Mouse (Mus musculus) neural tube, embryonic 14.5 days (tissue): ENCODE results near the gene Oser1. TPM values are rescaled to one million over a fixed set of nuclear protein-coding genes. Genes with fewer than 3 reads are reported as not detected.
"Not testable (repeated sequence)": the region's sequence is repeated elsewhere in the genome, so short reads cannot be mapped to it uniquely, and the experiment has no call there.

ENCODE experiments used
- ATAC-seq: fragments of 200-750 bp; cut with Nextera tagmentation; 2 replicates; pipeline ENCODE4 v1.8.0; 2017; ENCODE audit warnings: low read depth, mild to moderate bottlenecking, moderate TSS enrichment, moderate library complexity
- H3K27ac ChIP-seq: fragments of 300-500 bp; sonication (generic); 2 replicates; pipeline ENCODE4 v1.5.1; 2014; ENCODE audit warnings: low read depth, mild to moderate bottlenecking, control low read depth, low read length, moderate library complexity, mixed read lengths
- H3K27me3 ChIP-seq: fragments of 300-500 bp; sonication (generic); 2 replicates; pipeline ENCODE4 v1.6.1; 2014; ENCODE audit warnings: low read length; ENCODE audit not compliant: control insufficient read depth, insufficient read depth
- H3K36me3 ChIP-seq: fragments of 300-500 bp; sonication (generic); 2 replicates; pipeline ENCODE4 v1.6.1; 2014; ENCODE audit warnings: low read length, mixed read lengths; ENCODE audit not compliant: control insufficient read depth, insufficient read depth
- H3K4me1 ChIP-seq: fragments of 300-500 bp; sonication (generic); 2 replicates; pipeline ENCODE4 v1.6.1; 2014; ENCODE audit warnings: low read length; ENCODE audit not compliant: control insufficient read depth, insufficient read depth
- H3K4me2 ChIP-seq: fragments of 300-500 bp; sonication (generic); 2 replicates; pipeline ENCODE4 v1.6.1; 2014; ENCODE audit warnings: mild to moderate bottlenecking, low read depth, low read length, control low read depth
- H3K4me3 ChIP-seq: fragments of 300-500 bp; sonication (generic); 2 replicates; pipeline ENCODE4 v1.5.1; 2014; ENCODE audit warnings: low read depth, low read length, control low read depth, mixed read lengths
- H3K9ac ChIP-seq: fragments of 300-500 bp; sonication (generic); replicated peaks from 2 replicates; pipeline ENCODE4 v1.6.1; 2014; ENCODE audit warnings: low read depth, mild to moderate bottlenecking, control low read depth, low read length, mixed read lengths
- H3K9me3 ChIP-seq: fragments of 300-500 bp; sonication (generic); 2 replicates; pipeline ENCODE4 v1.6.1; 2016; ENCODE audit warnings: low read length; ENCODE audit not compliant: control insufficient read depth
- WGBS: fragments of 180-500 bp; shearing (Covaris S2); extraction: QIAGEN DNeasy Blood & Tissue Kit; methylation state at CpG from one replicate; pipeline ENCODE4 v1.1.7; 2014; 5-methylcytosine and 5-hydroxymethylcytosine counted together
- polyA plus RNA-seq: library from polyadenylated mRNA; unstranded; fragments of >200 nt; fragmentation: Nextera tagmentation; extraction: Ambion mirVana; gene quantifications from 2 replicates; pipeline ENCODE4 v1.2.1, GENCODE M21; 2014

Oser1 gene
- polyA plus RNA-seq, 1 experiment from 2014 or later: 78.9 TPM

GRCm38 (mm10) chr2:163463998-163464397, 39.5 kb upstream of the Oser1 start:
- no peak overlapping the region for H3K9ac ChIP-seq
- no peaks in the 10 kb centered on the region for H3K9me3 ChIP-seq
- WGBS: 81% methylated on average over 4 of the region's 4 CpGs
- no peak overlapping the region for H3K27ac ChIP-seq
- H3K4me2 ChIP-seq: no peak overlapping the region
- no peak overlapping the region for H3K4me3 ChIP-seq
- no peaks in the 10 kb centered on the region for H3K27me3 ChIP-seq
- ATAC-seq: no peak
- H3K4me1 ChIP-seq: no peaks in the 10 kb centered on the region
- peaks cover 19% of the 10 kb centered on the region for H3K36me3 ChIP-seq

- no peak overlapping the region for H3K27ac ChIP-seq
- H3K4me3 ChIP-seq: no peak overlapping the region
- no peak overlapping the region for H3K9ac ChIP-seq
- ATAC-seq: no peak
- WGBS: 66% methylated on average over 10 of the region's 10 CpGs
- no peak overlapping the region for H3K4me2 ChIP-seq
- H3K27me3 ChIP-seq: no peaks in the 10 kb centered on the region
- H3K4me1 ChIP-seq: no peaks in the 10 kb centered on the region
- peaks cover 13% of the 10 kb centered on the region for H3K36me3 ChIP-seq
- no peaks in the 10 kb centered on the region for H3K9me3 ChIP-seq
These were observed 38.8 kb upstream of the Oser1 start for GRCm38 (mm10) chr2:163463251-163463769.

GRCm38 (mm10) chr2:163462801-163463200, 38.3 kb upstream of the Oser1 start:
- WGBS: 84% methylated on average over 11 of the region's 11 CpGs
- H3K9me3 ChIP-seq: no peaks in the 10 kb centered on the region
- H3K4me1 ChIP-seq: no peaks in the 10 kb centered on the region
- H3K27ac ChIP-seq: no peak overlapping the region
- no peak overlapping the region for H3K4me3 ChIP-seq
- peaks cover 8% of the 10 kb centered on the region for H3K36me3 ChIP-seq
- no peak overlapping the region for H3K4me2 ChIP-seq
- no peak overlapping the region for H3K9ac ChIP-seq
- H3K27me3 ChIP-seq: no peaks in the 10 kb centered on the region
- ATAC-seq: no peak

- no peaks in the 10 kb centered on the region for H3K9me3 ChIP-seq
- WGBS: 85% methylated on average over 5 of the region's 5 CpGs
- no peak overlapping the region for H3K9ac ChIP-seq
- H3K4me3 ChIP-seq: no peak overlapping the region
- H3K27ac ChIP-seq: no peak overlapping the region
- no peak for ATAC-seq
- no peaks in the 10 kb centered on the region for H3K27me3 ChIP-seq
- H3K36me3 ChIP-seq: peaks cover 8% of the 10 kb centered on the region
- no peak overlapping the region for H3K4me2 ChIP-seq
- H3K4me1 ChIP-seq: no peaks in the 10 kb centered on the region
These were observed 37.9 kb upstream of the Oser1 start for GRCm38 (mm10) chr2:163462386-163462785.

GRCm38 (mm10) chr2:163461307-163461706, 36.8 kb upstream of the Oser1 start:
- not testable (repeated sequence) for H3K36me3 ChIP-seq, H3K27me3 ChIP-seq, H3K9me3 ChIP-seq, H3K9ac ChIP-seq, H3K4me1 ChIP-seq, H3K4me2 ChIP-seq, H3K27ac ChIP-seq, ATAC-seq, H3K4me3 ChIP-seq
- 93% methylated on average over 8 of the region's 9 CpGs for WGBS

- no peak for ATAC-seq
- H3K9ac ChIP-seq: no peak overlapping the region
- no peaks in the 10 kb centered on the region for H3K4me1 ChIP-seq
- no peaks in the 10 kb centered on the region for H3K9me3 ChIP-seq
- no peak overlapping the region for H3K27ac ChIP-seq
- H3K36me3 ChIP-seq: no peaks in the 10 kb centered on the region
- no peaks in the 10 kb centered on the region for H3K27me3 ChIP-seq
- no peak overlapping the region for H3K4me3 ChIP-seq
- H3K4me2 ChIP-seq: no peak overlapping the region
- 91% methylated on average over 8 of the region's 8 CpGs for WGBS
These were observed 36.1 kb upstream of the Oser1 start for GRCm38 (mm10) chr2:163460622-163461021.

GRCm38 (mm10) chr2:163459380-163459779, 34.9 kb upstream of the Oser1 start:
- H3K4me2 ChIP-seq: peak overlapping the region; percentile 27; the same call in 1 of the 2 replicates
- no peak overlapping the region for H3K4me3 ChIP-seq
- peak overlapping the region; percentile 28; the same call in 1 of the 2 replicates for H3K9ac ChIP-seq
- H3K4me1 ChIP-seq: no peaks in the 10 kb centered on the region
- H3K27ac ChIP-seq: peak overlapping the region; percentile 28; the same call in 1 of the 2 replicates
- no peaks in the 10 kb centered on the region for H3K9me3 ChIP-seq
- WGBS: 39% methylated on average over 10 of the region's 10 CpGs
- no peaks in the 10 kb centered on the region for H3K27me3 ChIP-seq
- peak; percentile 47; the same call in 1 of the 2 replicates for ATAC-seq
- H3K36me3 ChIP-seq: no peaks in the 10 kb centered on the region; the same call in 1 of the 2 replicates

- peak; percentile 26; the same call in 1 of the 2 replicates for ATAC-seq
- no peak overlapping the region; the same call in 1 of the 2 replicates for H3K27ac ChIP-seq
These were observed 34.2 kb upstream of the Oser1 start for GRCm38 (mm10) chr2:163458539-163459265.

GRCm38 (mm10) chr2:163453378-163453777, 28.9 kb upstream of the Oser1 start:
- WGBS: 90% methylated on average over 13 of the region's 13 CpGs
- Histone ChIP-seq H3K4me1 (no peaks in the 10 kb centered on the region), H3K4me2 (no peak overlapping the region), H3K4me3 (no peak overlapping the region), H3K27ac (no peak overlapping the region), H3K36me3 (peaks cover 11% of the 10 kb centered on the region), H3K9me3 (no peaks in the 10 kb centered on the region), H3K9ac (no peak overlapping the region), H3K27me3 (no peaks in the 10 kb centered on the region)
- ATAC-seq: no peak

More at GRCm38 (mm10) chr2:163458539-163459265, 34.2 kb upstream of the Oser1 start:
- no peak overlapping the region for H3K4me3 ChIP-seq
- H3K36me3 ChIP-seq: no peaks in the 10 kb centered on the region; the same call in 1 of the 2 replicates
- no peaks in the 10 kb centered on the region for H3K9me3 ChIP-seq
- H3K27me3 ChIP-seq: no peaks in the 10 kb centered on the region
- 55% methylated on average over 27 of the region's 27 CpGs for WGBS
- peak overlapping the region; percentile 28; the same call in 1 of the 2 replicates for H3K9ac ChIP-seq
- no peaks in the 10 kb centered on the region for H3K4me1 ChIP-seq
- H3K4me2 ChIP-seq: peak overlapping the region; percentile 27; the same call in 1 of the 2 replicates
